Mouse (Mus musculus): Measurements from ENCODE around the gene Cd24a.

GRCm38 (mm10) chr10:43578754-43579380 lies 783 bp downstream of the Cd24a start:
- TF ChIP-seq CTCF (IDR thresholded peaks at IDR 0.05; ENCODE audit: low read depth) (no peak), EP300 (IDR thresholded peaks at IDR 0.05; ENCODE audit: low read depth) (no peak)
